Mouse (Mus musculus): ENCODE data around the gene Olfr770.
"Not testable (repeated sequence)": the region's sequence is repeated elsewhere in the genome, so short reads cannot be mapped to it uniquely, and the experiment has no call there.

The Olfr770 gene

DNA sequence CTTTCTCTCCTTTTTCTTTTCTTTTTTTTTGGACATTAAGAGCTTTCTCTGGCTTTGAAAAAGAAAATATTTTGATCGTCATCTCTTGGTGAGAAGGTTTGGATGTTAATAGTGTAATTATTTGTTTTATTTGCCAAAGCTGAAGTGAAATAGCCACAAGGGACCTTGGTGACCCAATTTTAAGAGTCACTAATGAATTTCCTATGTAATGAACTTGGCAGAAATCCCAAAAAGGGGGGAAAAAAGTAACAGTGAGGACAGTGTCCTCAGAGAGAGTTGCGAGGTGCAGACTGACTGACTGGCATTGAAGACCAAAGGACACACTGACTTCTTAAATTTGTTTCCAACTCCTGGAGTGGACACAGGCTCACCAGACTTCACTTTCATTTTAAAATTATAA, at the start of gene Olfr770:
TSS of gene Olfr770 (minus strand) at position 101 of the 400 bp plus-strand sequence.
- no peak for DNase-seq (ENCODE audit: low read depth, low spot score)

DNA sequence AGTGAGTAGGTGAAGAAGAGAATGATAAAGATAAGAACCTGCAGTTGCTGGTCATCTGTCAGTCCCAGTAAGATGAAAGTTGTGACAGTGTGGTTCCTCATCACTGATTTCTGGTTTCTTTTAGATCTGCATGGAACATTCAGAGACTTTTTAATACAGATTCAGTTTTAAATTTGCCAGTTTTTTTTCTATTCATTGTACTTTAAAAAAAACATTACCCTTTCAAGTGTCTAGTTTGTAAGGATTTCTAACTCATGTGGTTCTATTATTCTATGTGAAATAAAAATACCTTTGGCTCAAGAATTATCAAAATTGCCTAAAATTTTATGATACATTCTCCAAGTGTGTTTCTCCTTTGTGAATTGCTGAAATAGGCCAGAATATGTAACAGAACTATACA, 48.5 kb upstream of the Olfr770 start, which contains the start of gene Olfr773:
TSS of gene Olfr773 (minus strand) at position 101 of the 400 bp plus-strand sequence.
- DNase-seq (ENCODE audit: low read depth, low spot score): not testable (repeated sequence)

DNA sequence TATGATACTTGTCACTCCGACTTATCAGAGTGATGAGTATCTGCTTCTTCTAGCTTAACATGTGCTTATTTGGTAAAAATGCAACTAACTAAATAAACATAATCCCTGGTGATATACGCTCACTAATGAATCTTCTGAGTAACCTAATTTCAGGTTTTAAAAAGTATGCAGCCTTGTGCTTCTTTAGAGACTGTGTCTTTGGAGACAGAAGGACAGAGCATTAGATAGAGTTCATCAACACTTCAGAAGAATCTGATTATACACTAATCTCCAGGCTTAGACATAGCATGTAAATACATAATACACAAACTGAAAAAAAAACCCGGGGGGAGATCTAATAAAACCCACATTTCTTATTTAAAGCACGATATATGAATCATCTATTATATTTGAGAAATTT, 39.0 kb upstream of the Olfr770 start, which contains the start of gene Olfr772:
TSS of gene Olfr772 (minus strand) at position 101 of the 400 bp plus-strand sequence.
- DNase-seq (ENCODE audit: low read depth, low spot score): not testable (repeated sequence)

DNA sequence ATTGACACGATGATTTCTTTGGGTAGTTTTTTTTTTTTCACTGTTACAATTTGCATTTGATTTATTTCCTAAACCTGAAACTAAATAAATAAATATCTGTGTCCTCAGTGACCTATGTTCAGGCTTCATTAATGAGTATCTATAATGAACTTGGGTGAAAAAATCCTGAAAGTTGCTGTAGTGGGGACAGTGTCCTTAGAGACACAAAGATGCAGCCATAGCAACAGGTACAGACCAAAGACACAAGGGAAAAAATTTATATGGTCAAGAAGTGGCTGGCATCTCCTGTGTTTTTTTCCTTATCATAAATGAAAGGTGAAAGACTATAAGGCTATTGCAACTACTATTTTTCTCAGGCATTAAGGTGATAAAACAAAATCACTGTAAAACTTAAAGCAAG, 25.9 kb upstream of the Olfr770 start, which contains the start of gene Olfr771:
TSS of gene Olfr771 (minus strand) at position 101 of the 400 bp plus-strand sequence.
- DNase-seq (ENCODE audit: low read depth, low spot score): no peak

DNA sequence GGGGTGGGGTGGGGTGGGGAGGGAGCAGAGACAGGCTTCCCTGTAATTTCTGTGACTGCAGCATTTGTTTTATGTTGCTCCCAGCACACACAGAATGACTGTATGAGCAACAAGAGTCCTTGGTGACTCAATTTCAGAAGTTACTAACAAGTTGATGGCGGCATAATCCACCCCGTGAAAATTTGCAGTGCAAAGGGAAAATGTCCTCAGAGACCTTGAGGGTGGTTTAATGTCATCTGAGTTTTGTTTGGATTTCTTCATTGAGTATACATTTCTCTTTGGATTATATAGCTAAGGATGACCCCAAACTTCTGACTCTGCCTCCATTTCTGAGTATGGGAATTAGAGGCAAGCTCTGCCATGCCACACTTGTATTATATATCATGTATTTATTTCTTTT, 21.0 kb downstream of the Olfr770 start, which contains the start of gene Olfr769:
TSS of gene Olfr769 (minus strand) at position 101 of the 400 bp plus-strand sequence.
- DNase-seq (ENCODE audit: low read depth, low spot score): no peak

DNA sequence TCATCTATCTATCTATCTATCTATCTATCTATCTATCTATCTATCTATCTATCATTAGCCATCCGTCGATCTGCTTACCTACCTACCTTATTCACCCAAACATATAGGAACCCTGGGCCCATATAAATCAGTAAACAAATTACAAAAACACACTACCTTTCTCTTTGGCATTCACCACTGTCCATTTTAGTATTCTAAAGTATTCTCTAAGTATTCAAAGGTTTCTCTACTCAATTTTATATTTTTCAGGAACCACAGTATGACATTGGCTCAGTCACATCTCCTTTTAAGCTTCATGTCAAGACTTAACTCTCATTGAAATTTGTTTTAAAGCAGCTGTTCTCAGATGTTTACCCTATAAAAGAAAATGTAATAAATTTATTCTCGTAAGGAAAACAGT, 23.7 kb downstream of the Olfr770 start:
- no peak for DNase-seq (ENCODE audit: low read depth, low spot score)

DNA sequence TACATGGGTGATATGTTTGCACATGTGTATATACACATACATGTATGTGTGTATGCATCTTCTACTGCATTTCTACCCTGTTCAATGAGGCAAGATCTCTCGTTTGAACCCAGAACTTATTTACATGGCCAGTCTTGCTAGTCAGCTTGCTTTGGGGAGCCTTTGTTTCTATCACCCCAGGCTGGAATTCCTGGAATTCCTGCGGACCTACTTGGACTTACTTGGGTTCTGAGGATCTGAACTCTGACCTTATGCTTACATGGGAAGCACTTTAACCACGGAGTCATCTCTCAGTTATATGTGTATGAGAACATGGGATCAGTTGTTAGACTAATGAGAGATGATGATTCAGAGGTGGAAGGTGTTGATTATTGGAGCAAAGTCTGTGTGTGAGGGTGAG, 37.6 kb downstream of the Olfr770 start:
- DNase-seq (ENCODE audit: low read depth, low spot score): no peak

DNA sequence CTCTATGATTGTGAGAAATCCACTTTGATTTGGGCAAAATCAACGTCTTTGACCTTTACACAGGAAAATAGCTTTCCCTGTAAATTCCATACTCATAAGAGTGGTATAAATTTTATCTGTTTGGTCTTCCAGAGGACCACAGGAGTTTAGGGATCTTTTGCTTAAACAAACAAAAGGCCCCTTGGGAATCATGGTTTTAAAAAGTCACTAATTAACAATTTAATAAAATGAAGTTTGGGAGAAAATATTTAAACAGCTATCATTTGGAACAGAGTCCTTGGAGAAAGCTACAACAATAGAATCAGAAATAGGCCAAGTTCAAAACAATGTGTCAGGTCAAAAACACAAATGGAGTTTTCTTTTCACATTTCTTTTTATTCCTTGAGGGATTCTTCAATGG, 39.5 kb downstream of the Olfr770 start, which contains the start of gene Olfr768:
TSS of gene Olfr768 (minus strand) at position 101 of the 400 bp plus-strand sequence.
- DNase-seq (ENCODE audit: low read depth, low spot score): no peak

DNA sequence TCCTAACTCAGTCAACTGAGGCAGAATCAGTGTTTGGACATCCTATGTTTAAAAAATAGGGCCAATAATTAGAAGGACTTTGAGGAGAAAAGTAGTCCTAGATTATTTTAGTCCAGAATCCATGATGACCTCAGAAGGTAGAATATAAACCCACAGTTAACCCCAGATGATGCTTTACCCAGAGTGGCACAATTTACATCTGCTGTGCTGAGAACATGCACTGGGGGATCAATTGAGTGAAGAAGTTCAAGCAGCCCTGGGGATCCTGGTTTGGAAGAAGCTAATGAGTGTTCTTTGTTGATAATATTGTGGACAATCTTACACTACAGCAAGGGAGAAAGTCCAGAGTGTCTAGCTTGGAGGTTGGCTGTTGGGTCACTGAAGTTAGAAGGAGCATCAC, 56.0 kb downstream of the Olfr770 start, which contains the start of gene Olfr767:
TSS of gene Olfr767 (minus strand) at position 101 of the 400 bp plus-strand sequence.
- not testable (repeated sequence) for DNase-seq (ENCODE audit: low read depth, low spot score)

Measured in CD4-positive helper T cell, adult 2 months (primary cell).